Mouse (Mus musculus) bone marrow, adult 2 months (tissue): Measurements from ENCODE around the gene Prkca.

Experiments used
- CTCF ChIP-seq: fragments of 200-500 bp; IDR thresholded peaks from 2 replicates; pipeline ENCODE4 v1.5.1; 2011; ENCODE audit warnings: low read length, control low read depth; ENCODE audit not compliant: control insufficient read depth, insufficient read depth
- POLR2A ChIP-seq: fragments of 200-500 bp; IDR thresholded peaks from 2 replicates; pipeline ENCODE4 v1.6.1; 2011; ENCODE audit warnings: low read depth, mild to moderate bottlenecking, control low read depth, low read length, borderline replicate concordance; ENCODE audit not compliant: control insufficient read depth

DNA sequence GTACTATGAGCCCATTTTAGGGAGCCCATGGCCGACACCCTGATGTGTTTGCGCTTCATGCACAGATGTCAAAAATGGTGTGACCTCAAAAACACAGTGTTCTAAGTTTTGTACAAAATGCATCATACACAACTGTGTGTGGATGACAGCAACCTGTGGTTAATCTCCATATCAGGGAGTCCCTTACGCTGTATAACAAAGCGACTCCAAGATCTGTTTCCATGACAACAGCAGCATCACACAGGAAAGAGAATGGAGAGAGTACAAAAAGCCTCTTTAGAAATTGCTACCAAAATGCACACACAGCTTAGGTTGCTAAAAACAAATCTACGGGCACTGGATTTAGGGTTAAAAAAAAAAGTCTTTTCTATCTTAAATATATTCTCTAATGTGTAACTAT lies 171.8 kb downstream of the Prkca start:
- no peak for TF ChIP-seq CTCF
- TF ChIP-seq POLR2A = no peak
